Mouse (Mus musculus): ENCODE data around the gene Lsm2.

DNA sequence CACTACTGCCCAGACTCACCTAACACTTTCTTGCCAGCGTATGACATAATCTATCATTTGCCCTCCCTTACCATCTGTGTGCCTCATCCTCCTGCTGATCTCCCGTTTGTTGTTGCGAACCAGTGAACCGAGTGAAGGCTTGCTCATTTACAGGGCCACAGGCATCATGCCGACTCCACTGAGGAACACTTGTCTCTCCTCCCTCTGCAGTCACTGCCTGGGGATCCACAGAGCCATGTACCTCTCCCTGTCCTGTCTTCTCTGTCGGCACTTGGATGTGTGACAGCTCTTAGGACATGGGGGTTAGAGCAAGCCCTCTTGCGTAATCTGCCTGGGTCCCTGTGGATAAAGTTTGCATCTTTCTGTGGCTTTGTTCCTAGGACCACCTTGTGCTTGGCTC is 27.9 kb downstream of the Lsm2 start:
- TF ChIP-seq CTCF (IDR thresholded peaks at IDR 0.05; ENCODE audit: low read depth) (no peak), EP300 (IDR thresholded peaks at IDR 0.05; ENCODE audit: low read depth) (no peak)
